Mouse (Mus musculus) hindbrain, embryonic 12.5 days (tissue): Measurements from ENCODE around the gene Adamts16. TPM values are rescaled to one million over a fixed set of nuclear protein-coding genes. Genes with fewer than 3 reads are reported as not detected.

Experiments used
- ATAC-seq: fragments of 200-750 bp; cut with Nextera tagmentation; 2 replicates; pipeline ENCODE4 v1.8.0; 2017; ENCODE audit warnings: moderate TSS enrichment; ENCODE audit not compliant: low FRiP score
- H3K27ac ChIP-seq: fragments of 300-500 bp; sonication (generic); 2 replicates; pipeline ENCODE4 v1.5.1; 2016; ENCODE audit warnings: mild to moderate bottlenecking
- H3K27me3 ChIP-seq: fragments of 300-500 bp; sonication (generic); 2 replicates; pipeline ENCODE4 v1.6.1; 2016; ENCODE audit warnings: mild to moderate bottlenecking
- H3K36me3 ChIP-seq: fragments of 300-500 bp; sonication (generic); 2 replicates; pipeline ENCODE4 v1.6.1; 2016; ENCODE audit warnings: mild to moderate bottlenecking
- H3K4me1 ChIP-seq: fragments of 300-500 bp; sonication (generic); 2 replicates; pipeline ENCODE4 v1.6.1; 2016
- H3K4me2 ChIP-seq: fragments of 300-500 bp; sonication (generic); replicated peaks from 2 replicates; pipeline ENCODE4 v1.6.1; 2016; ENCODE audit warnings: mild to moderate bottlenecking
- H3K4me3 ChIP-seq: fragments of 300-500 bp; sonication (generic); 2 replicates; pipeline ENCODE4 v1.5.1; 2016; ENCODE audit warnings: mild to moderate bottlenecking
- H3K9ac ChIP-seq: fragments of 300-500 bp; sonication (generic); 2 replicates; pipeline ENCODE4 v1.6.1; 2016; ENCODE audit warnings: mild to moderate bottlenecking, moderate library complexity
- H3K9me3 ChIP-seq: fragments of 300-500 bp; sonication (generic); replicated peaks from 2 replicates; pipeline ENCODE4 v1.6.1; 2016; ENCODE audit warnings: mild to moderate bottlenecking
- WGBS: fragments of 180-500 bp; shearing (Covaris S2); methylation state at CpG from one replicate; pipeline ENCODE4 v1.1.7; 2016; 5-methylcytosine and 5-hydroxymethylcytosine counted together
- polyA plus RNA-seq: library from polyadenylated mRNA; unstranded; fragments of >200 nt; fragmentation: Nextera tagmentation; extraction: Ambion mirVana; gene quantifications from 2 replicates; pipeline ENCODE4 v1.2.1, GENCODE M21; 2016

The Adamts16 gene
- polyA plus RNA-seq, 1 experiment from 2014 or later, result 3.5 TPM

DNA sequence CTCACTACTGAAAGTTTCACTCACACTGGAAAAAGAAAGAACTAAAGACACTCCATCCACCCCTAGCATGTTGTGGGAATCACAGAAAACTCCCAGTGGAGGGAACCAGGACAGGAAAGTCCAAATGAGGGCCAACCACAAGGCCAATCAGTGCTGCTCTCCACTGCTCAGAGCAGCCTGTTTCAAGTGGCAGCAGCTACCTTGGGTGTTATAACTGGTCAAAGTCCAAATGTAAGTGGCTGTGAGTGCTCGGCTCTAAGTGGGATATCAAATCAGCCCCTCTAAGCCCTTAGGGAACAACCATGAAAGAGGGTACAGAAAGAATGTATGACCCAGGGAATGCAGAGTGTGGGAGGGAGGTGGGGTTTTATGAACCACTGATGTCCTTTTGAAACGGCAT, 56.5 kb downstream of the Adamts16 start:
- H3K36me3 ChIP-seq, result no peaks in the 10 kb centered on the region
- no peak overlapping the region for H3K9ac ChIP-seq
- no peak overlapping the region for H3K27ac ChIP-seq
- 83% methylated on average over 2 of the region's 2 CpGs for WGBS
- H3K9me3 ChIP-seq, result no peaks in the 10 kb centered on the region
- H3K4me1 ChIP-seq, result 0 out of 2 replicates have a peak, but pooled peaks cover 2% of the 10 kb centered on the region
- no peak for ATAC-seq
- H3K4me2 ChIP-seq, result no peak overlapping the region
- no peaks in the 10 kb centered on the region for H3K27me3 ChIP-seq
- no peak overlapping the region for H3K4me3 ChIP-seq

DNA sequence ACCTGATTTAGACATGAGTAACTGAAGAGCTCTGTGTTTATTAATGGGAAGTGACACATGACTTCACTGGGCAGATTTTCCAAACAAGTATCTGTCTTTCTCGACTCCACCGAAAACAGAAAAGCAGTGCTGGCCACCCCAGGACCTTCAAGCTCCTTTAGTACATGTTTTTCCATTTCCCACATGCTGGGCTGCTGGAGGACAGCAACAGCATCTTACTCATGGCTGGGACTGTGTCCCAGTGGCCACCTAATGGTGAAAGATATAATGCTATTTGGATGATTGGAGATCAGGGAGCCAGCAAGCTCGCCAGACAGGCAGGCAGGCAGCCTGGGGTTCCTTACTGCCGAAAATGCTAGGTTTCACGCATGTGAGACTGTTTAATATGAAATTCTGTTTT, 57.5 kb downstream of the Adamts16 start:
- no peaks in the 10 kb centered on the region for H3K27me3 ChIP-seq
- no peak overlapping the region for H3K27ac ChIP-seq
- H3K4me3 ChIP-seq, result no peak overlapping the region
- 0 out of 2 replicates have a peak, but pooled peaks cover 3% of the 10 kb centered on the region for H3K4me1 ChIP-seq
- no peak for ATAC-seq
- no peaks in the 10 kb centered on the region for H3K9me3 ChIP-seq
- no peaks in the 10 kb centered on the region for H3K36me3 ChIP-seq
- no peak overlapping the region for H3K4me2 ChIP-seq
- H3K9ac ChIP-seq, result no peak overlapping the region
- 74% methylated on average over 5 of the region's 5 CpGs for whole genome bisulfite sequencing

DNA sequence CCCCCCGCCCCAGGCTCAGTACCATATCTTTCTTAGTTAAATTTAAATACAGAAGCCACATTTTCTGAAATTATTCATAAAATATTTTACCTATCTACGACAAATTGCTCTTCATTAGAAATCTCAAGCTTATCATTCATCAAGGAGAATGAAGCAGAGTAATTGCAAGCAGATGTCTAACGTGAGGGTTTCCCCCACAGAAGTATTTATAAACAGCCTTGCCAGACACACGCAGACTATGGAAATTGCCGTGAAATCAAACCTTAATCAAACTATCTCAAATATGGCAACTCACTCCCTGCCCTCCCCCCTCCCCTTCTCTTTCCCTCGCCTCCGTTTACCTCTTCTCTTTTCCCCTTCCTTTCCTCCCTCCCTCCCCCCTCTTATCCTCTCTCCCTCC, 61.8 kb downstream of the Adamts16 start:
- Histone ChIP-seq H3K36me3 (no peaks in the 10 kb centered on the region), H3K27ac (no peak overlapping the region), H3K9me3 (no peaks in the 10 kb centered on the region), H3K27me3 (no peaks in the 10 kb centered on the region), H3K4me2 (no peak overlapping the region), H3K4me1 (0 out of 2 replicates have a peak, but pooled peaks cover 3% of the 10 kb centered on the region), H3K4me3 (no peak overlapping the region), H3K9ac (no peak overlapping the region)
- WGBS, result 47% methylated on average over 7 of the region's 7 CpGs
- ATAC-seq, result no peak

DNA sequence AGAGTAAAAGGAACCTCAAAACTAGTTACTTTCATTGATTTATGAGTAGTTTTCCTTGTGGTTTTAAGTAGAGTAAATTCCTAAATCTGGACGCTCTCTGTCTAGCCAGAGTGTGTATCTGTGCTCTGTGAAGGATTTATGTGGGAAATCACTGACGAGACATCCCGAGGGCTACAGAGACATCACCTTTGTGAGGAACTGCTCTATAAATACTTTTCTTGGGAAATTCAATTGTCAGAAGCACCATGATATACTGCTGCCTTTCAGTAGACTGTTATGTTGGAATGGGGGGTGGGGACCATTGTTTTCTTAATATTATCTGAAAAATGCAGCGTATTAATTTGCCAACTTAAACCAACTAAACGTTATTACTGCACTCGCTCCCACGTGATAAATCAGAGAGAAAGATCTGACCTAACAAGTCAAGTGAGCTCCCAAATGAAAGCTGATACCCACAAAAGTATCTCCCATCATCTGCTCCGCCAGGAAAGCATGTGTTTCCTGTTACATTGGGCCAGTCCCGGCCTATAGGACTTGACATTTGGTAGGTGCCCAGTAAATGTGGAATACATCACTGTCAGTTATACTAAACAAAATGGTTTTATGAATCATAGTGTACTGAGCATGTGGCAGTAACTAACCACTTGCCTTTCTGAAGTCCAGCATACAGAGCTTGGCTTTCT, 62.6 kb downstream of the Adamts16 start:
- Histone ChIP-seq H3K27ac (no peak overlapping the region), H3K36me3 (no peaks in the 10 kb centered on the region), H3K9me3 (no peaks in the 10 kb centered on the region), H3K4me1 (0 out of 2 replicates have a peak, but pooled peaks cover 3% of the 10 kb centered on the region), H3K4me2 (no peak overlapping the region), H3K4me3 (no peak overlapping the region), H3K9ac (no peak overlapping the region), H3K27me3 (no peaks in the 10 kb centered on the region)
- 69% methylated on average over 9 of the region's 9 CpGs for WGBS
- ATAC-seq, result no peak

DNA sequence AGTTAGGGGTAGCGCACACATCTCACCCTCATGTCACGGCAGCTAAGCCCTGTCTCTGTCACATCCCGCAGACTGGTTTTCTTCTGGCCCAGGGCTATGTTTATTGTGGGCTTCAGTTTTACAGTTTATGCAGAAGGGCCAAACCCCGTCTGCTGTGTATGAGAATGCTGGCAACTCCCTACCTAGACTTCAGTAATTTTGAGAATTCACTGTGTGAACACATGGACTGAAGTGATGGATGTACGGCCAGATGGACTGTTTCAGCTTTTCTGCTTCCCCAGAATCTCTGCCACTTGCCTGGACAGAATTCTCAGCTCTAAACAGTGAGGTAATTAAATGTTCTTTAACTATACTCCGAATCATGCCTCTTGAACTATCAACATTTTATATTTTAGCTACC, 70.5 kb downstream of the Adamts16 start:
- H3K27me3 ChIP-seq, result no peaks in the 10 kb centered on the region
- H3K9me3 ChIP-seq, result no peaks in the 10 kb centered on the region
- no peak overlapping the region for H3K4me2 ChIP-seq
- ATAC-seq, result no peak
- no peak overlapping the region for H3K9ac ChIP-seq
- no peak overlapping the region for H3K27ac ChIP-seq
- 92% methylated on average over 6 of the region's 6 CpGs for WGBS
- no peak overlapping the region for H3K4me3 ChIP-seq
- H3K4me1 ChIP-seq, result no peaks in the 10 kb centered on the region
- no peaks in the 10 kb centered on the region for H3K36me3 ChIP-seq

DNA sequence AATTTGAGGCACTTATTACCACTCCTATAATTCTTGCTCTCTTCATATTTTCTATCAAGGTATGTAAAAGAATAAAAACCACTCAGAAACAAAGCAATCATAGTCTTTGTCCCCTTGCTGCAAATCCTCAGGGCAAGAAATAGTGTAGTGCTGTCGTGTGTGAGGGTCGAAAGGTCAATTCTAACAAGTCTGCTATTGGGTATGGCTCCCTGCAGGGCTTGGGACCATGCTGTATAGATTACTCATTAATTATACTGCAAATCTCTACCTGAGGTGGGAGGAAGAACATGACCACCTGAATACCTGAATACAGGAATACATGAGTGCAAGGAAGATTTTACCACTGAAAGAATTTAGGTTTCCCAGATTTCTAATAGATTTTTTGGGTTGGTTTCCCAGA, 72.5 kb downstream of the Adamts16 start:
- 62% methylated on average over 2 of the region's 2 CpGs for WGBS
- no peak overlapping the region for H3K27ac ChIP-seq
- no peak overlapping the region for H3K4me3 ChIP-seq
- H3K9me3 ChIP-seq, result no peaks in the 10 kb centered on the region
- ATAC-seq, result no peak
- no peaks in the 10 kb centered on the region for H3K4me1 ChIP-seq
- H3K9ac ChIP-seq, result no peak overlapping the region
- no peaks in the 10 kb centered on the region for H3K27me3 ChIP-seq
- no peaks in the 10 kb centered on the region for H3K36me3 ChIP-seq
- H3K4me2 ChIP-seq, result no peak overlapping the region

DNA sequence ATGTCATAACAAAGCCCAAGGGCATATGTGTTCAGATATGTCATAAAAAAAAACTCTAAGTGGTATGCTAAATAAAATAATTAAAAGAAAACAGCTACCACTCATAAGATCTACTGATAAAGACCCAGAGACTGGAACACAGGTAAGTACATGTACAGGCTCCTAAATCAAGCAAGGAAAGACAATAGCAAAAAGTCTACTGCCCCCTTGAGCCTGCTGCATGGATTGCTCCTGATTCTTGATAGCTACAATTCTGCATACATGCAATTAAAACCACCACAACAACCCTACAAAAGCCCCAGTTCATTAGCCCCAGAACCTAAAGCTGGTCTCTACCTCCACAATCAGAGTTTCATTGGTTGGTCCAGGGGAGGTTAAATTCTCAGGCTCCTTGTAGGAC, 74.1 kb downstream of the Adamts16 start:
- H3K36me3 ChIP-seq, result no peaks in the 10 kb centered on the region
- H3K4me1 ChIP-seq, result no peaks in the 10 kb centered on the region
- no peaks in the 10 kb centered on the region for H3K9me3 ChIP-seq
- H3K27ac ChIP-seq, result no peak overlapping the region
- no peak overlapping the region for H3K4me2 ChIP-seq
- ATAC-seq, result no peak
- H3K4me3 ChIP-seq, result no peak overlapping the region
- no peaks in the 10 kb centered on the region for H3K27me3 ChIP-seq
- H3K9ac ChIP-seq, result no peak overlapping the region

DNA sequence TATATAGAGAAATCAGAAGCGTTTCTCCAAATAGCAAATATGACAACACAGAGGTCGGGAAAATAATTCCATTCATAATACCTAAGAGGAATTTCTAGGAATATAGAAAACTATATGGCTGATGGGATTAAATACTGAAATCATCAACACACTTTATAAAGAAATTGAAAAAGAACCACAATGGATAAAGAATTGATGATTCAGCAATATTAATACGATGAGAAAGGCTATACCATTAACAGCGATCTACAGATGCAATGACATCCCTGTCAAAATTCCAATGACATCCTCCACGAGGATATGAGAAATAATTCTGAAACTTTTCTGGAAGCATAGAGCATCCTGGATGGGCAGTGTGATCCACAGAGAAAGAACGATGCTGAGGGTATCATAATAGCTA, 76.9 kb downstream of the Adamts16 start:
- Histone ChIP-seq H3K36me3 (no peaks in the 10 kb centered on the region), H3K9me3 (no peaks in the 10 kb centered on the region), H3K27ac (no peak overlapping the region), H3K4me1 (no peaks in the 10 kb centered on the region), H3K4me3 (no peak overlapping the region), H3K27me3 (no peaks in the 10 kb centered on the region), H3K4me2 (no peak overlapping the region), H3K9ac (no peak overlapping the region)
- 88% methylated on average over 6 of the region's 6 CpGs for WGBS
- ATAC-seq, result no peak

DNA sequence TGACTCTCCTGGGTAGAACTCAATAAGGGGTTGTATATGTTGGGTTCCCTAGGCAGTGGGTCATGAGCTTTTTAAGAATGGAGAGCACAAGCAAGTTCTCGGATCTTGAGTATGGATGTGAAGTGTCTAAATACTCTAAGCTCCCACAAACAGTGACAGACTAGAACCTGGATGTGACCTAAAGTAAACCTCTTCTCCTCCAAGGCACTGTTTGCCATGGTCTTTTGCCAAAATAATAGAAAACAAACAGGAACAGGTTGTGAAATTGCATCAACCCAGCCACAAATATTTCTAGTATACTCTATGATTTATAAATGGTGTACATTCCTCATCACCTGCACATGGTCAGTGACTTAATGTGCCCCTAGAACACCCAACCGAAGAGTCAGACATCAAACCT, 79.0 kb downstream of the Adamts16 start:
- no peaks in the 10 kb centered on the region for H3K36me3 ChIP-seq
- no peak overlapping the region for H3K9ac ChIP-seq
- ATAC-seq, result no peak
- H3K4me1 ChIP-seq, result no peaks in the 10 kb centered on the region
- H3K4me2 ChIP-seq, result no peak overlapping the region
- H3K27ac ChIP-seq, result no peak overlapping the region
- 83% methylated on average over 2 of the region's 2 CpGs for WGBS
- no peak overlapping the region for H3K4me3 ChIP-seq
- no peaks in the 10 kb centered on the region for H3K9me3 ChIP-seq
- no peaks in the 10 kb centered on the region for H3K27me3 ChIP-seq

DNA sequence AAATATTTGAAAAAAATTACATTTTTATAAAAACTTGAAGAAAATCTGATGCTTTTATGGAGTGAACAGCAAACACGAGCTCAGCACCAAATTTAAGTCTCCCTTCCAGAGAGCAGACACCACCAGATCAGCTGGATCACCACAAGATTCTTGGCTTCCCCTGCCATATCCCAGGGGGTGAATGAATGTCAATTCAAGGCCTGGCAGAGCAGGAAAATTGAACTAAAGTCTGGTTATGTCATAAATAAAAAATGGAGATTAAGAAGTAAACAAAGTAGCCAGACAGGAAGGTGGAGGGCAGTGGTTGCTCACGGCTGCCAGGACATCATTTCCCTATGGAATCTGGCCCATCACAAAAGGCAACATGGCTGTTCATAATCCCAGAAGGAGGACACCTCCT, 80.3 kb downstream of the Adamts16 start:
- 83% methylated on average over 2 of the region's 2 CpGs for WGBS
- no peak for ATAC-seq
- no peaks in the 10 kb centered on the region for H3K4me1 ChIP-seq
- no peak overlapping the region for H3K4me3 ChIP-seq
- H3K27me3 ChIP-seq, result no peaks in the 10 kb centered on the region
- no peak overlapping the region for H3K4me2 ChIP-seq
- H3K9me3 ChIP-seq, result no peaks in the 10 kb centered on the region
- no peak overlapping the region for H3K27ac ChIP-seq
- H3K36me3 ChIP-seq, result no peaks in the 10 kb centered on the region
- H3K9ac ChIP-seq, result no peak overlapping the region

DNA sequence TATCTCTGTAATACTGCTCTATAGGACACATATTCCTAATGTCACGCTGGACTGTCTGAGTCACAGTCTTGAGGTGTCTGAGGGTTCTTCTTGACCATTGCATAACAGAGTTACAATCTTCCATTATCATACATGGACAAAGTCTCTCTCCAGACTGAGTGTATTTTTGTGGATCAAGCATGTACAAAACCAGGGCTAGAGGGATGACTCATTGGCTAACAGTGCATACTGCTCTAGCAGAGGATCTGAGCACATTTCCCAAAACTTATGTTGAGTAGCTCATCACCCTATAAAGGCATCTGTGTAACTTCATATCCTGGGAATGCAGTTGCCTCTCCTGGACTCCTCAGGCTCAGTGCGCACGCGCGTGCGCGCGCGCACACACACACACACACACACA, 81.4 kb downstream of the Adamts16 start:
- Histone ChIP-seq H3K36me3 (no peaks in the 10 kb centered on the region), H3K4me1 (no peaks in the 10 kb centered on the region), H3K4me3 (no peak overlapping the region), H3K9ac (no peak overlapping the region), H3K27ac (no peak overlapping the region), H3K27me3 (no peaks in the 10 kb centered on the region), H3K9me3 (no peaks in the 10 kb centered on the region), H3K4me2 (no peak overlapping the region)
- 98% methylated on average over 9 of the region's 9 CpGs for WGBS
- no peak for ATAC-seq

DNA sequence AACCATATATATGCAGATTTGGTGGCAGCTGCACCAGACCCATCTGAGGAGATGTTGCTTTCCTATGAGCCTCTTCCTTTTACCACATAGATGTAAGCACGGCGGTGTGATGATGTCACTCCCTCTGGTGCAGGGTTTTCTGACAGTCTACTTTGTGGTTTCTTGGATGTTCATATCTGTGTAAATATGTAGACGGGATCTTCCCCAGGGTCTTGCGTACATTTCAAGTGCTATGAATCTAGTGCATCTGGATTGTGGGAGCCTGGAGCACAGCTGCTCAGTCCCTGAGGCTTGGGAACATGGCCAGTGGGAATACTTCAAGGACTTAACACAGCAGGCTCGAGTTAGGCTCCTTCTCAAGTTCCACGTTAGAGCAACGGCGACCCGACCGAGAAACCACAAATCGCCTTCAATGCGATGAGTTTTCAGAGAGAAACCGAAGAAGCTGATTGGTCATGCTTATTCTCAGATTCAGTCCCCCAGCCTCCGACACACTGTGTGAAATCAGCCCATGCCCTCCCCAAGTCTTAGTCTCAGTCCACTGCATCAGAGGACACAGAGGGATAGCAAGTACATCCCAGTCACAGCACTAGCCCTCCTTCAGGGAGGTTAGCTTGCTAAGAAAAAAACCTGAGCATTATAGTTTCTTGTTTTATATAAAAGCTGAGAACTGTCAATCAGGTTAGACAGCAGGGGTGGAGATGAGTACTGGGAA, 95.2 kb downstream of the Adamts16 start:
- Histone ChIP-seq H3K4me2 (no peak overlapping the region), H3K4me3 (no peak overlapping the region), H3K9me3 (no peaks in the 10 kb centered on the region), H3K36me3 (no peaks in the 10 kb centered on the region), H3K27me3 (no peaks in the 10 kb centered on the region), H3K27ac (no peak overlapping the region), H3K4me1 (no peaks in the 10 kb centered on the region), H3K9ac (no peak overlapping the region)
- no peak for ATAC-seq
- WGBS, result 61% methylated on average over 14 of the region's 14 CpGs

DNA sequence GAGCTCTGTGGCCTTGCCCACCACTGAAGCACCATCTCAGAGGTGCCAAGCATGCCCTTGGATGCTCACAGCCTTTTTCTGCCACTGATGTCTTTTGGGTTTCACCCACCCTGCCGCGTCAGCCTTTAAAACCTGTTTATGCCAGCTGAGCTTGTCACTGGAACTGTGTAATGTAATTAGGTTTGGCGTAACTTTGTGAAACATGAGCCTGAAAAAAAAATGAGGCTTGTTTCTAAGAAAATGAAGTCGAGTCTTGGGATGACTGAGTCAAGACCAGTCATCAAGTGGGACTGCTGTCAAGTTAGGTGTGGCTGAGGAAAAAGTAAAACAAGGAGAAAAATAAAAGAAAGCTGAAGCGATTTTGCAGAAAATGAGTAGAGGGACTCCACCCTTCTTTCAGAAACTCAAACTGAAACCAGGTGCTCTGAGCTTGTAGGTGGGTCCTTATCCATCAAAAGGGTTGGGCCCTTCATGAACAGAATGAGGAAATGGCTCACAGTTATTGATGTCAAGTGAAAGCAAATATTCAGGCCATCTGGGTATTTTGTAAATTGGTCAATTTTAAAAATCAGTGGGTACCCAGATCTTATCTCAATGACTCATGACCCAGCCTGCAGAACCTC, 97.1 kb downstream of the Adamts16 start:
- Histone ChIP-seq H3K4me2 (no peak overlapping the region), H3K4me1 (no peaks in the 10 kb centered on the region), H3K9ac (no peak overlapping the region), H3K27me3 (no peaks in the 10 kb centered on the region), H3K27ac (no peak overlapping the region), H3K36me3 (no peaks in the 10 kb centered on the region), H3K4me3 (no peak overlapping the region), H3K9me3 (no peaks in the 10 kb centered on the region)
- no peak for ATAC-seq
- 75% methylated on average over 5 of the region's 5 CpGs for WGBS
